Mouse (Mus musculus) R1 (cell line): ENCODE data around the gene Mterf4.

Experiments
- DNase-seq: peaks from one replicate; pipeline ENCODE4 v3.0.0-alpha.2; 2018; ENCODE audit warnings: low read depth, low spot score

Gene Mterf4

DNA sequence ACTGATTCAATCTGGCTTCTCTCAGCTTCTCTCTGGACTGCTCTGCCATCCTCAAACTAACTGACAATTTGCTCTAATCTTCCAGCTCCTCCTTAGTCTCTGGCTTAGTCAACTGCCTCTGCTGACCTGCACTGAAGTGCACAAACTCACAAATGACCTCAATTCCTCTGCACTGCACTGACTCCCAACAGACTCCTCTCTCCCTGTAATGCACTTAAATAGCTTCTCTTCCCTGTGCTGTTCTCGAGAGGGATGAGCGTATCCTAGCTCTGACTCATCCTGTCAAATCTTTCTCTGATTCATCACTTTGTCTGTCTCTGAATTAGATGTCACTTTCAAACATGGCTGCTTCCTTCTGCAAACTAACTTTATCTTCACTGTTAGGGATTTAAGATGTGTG is 37.5 kb downstream of the Mterf4 start:
- no peak for DNase-seq

DNA sequence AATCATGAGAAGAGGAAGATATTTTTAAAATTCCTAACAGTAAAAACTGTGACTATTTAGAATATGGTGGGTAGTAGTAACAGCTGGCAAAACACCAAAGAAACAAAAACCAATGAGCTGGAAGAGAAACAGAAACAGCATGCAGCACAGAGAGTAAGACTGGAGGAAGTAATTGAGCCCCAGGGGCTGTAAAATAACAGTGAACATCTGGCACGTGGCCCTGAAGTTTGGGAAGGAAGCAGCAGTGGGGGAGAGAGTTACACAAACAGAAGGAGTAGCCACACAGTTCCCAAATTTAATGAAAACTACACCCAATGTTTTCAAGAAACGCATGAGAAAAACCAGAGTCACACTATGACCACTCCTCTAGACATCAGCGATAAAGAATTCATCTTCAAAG is 38.5 kb downstream of the Mterf4 start:
- DNase-seq: no peak

DNA sequence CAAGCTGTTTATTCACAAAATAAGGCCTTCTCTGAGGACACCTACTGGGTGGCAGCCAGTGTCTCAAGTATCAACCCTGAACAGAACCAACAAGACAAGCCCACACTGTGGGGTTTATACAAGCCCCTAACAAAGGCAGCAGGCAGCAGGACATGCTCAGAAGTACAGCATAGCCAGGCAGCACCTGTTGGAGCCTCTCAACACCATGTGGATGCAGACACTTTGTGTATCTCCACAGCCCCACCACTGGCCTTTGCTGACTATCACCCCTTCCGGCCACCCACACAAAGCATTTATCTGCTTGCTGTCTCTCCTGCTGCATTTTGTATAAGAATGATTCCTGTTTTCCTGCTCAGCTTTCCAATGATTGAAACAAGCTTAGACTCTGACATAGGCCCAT is 48.2 kb downstream of the Mterf4 start:
- DNase-seq: no peak

- DNase-seq: no peak
Measured at GRCm38 (mm10) chr1:93255761-93256160, 50.0 kb downstream of the Mterf4 start.

- no peak for DNase-seq
Measured at GRCm38 (mm10) chr1:93252586-93252985, 53.1 kb downstream of the Mterf4 start.
